Mouse (Mus musculus): ENCODE data around the gene Mrpl23. TPM values are rescaled to one million over a fixed set of nuclear protein-coding genes. Genes with fewer than 3 reads are reported as not detected.

Mrpl23 gene
- polyA plus RNA-seq, 1 experiment from 2014 or later = 18.7 TPM

DNA sequence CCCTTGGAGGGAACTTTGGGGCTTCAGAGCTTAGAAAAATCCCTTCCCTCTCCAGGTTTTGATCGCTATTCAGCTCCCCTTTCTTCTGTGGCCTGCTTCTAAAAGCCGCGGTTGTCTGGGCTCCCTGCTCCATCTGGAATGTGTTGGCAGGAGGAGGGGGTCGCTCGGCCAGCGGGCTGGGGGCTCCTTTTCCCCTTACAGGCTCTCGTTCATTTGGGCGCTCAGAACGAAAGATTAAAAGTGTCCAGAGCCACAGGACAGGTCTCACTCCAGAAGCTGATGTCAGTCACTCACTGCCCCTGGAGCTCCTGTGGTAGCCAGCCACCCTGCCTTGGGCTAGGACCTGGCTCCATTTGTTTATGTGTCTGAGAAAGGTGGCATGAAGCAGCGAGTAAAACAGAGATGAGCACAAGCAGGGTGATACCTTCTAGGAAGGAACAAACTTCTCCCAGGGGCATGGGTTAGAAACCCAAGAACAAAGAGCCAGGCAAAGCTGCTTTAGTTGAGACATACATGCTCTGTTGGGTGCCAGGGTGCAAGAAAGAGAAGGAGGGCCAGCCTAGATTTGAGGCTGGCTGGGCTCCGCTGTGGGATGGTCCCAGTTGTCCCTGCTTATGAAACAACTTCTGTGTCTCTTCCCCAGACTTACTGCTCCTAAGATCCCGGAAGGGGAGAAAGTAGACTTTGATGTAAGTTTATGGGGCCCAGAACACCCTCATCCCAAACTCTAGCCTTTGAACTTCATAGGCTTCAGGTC is 22.3 kb upstream of the Mrpl23 start:
- 49% methylated on average over 12 of the region's 12 CpGs for WGBS (ENCODE audit: insufficient replicate concordance)
- no peak overlapping the region for H3K9ac ChIP-seq (replicated peaks)

DNA sequence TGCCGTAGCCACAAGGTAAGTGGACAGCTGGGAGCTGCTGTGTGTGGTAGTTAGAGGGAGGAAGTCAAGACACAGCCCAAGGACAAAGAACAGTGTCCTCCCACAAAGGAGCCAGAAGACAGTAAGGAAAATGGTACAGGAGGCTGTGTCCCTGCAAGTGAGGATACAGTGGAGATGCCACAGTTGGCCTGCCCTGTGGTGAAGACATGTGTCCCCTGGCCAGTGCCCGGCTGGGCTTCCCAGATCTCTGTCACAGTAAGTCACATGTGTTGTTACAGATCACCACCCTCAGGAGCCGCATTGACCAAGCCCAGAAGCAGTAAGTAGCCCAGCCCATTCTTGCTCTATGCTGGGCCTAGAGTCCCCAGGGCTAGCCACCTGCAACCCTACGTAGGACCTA is 18.4 kb upstream of the Mrpl23 start:
- 73% methylated on average over 4 of the region's 4 CpGs for WGBS (ENCODE audit: insufficient replicate concordance)

More for the DNA sequence above, 22.3 kb upstream of the Mrpl23 start:
- H3K4me3 ChIP-seq (ENCODE audit: low read depth, low read length) = no peak overlapping the region
- no peaks in the 10 kb centered on the region; the same call in 1 of the 2 replicates for H3K4me1 ChIP-seq (ENCODE audit: insufficient read depth)
- H3K27me3 ChIP-seq (ENCODE audit: insufficient read depth, low read length) = no peaks in the 10 kb centered on the region
- no peak overlapping the region for H3K27ac ChIP-seq (ENCODE audit: low read depth)
- no peak for ATAC-seq
- no peak for TF ChIP-seq CTCF (IDR thresholded peaks at IDR 0.05; ENCODE audit: low read depth)
- TF ChIP-seq EP300 (IDR thresholded peaks at IDR 0.05; ENCODE audit: low read depth) = no peak
- H3K9me3 ChIP-seq (ENCODE audit: low read length) = no peaks in the 10 kb centered on the region
- H3K4me2 ChIP-seq (ENCODE audit: low read depth, low read length) = no peak overlapping the region
- no peaks in the 10 kb centered on the region for H3K36me3 ChIP-seq (replicated peaks; ENCODE audit: insufficient read depth, low read length)
- DNase-seq = no peak

DNA sequence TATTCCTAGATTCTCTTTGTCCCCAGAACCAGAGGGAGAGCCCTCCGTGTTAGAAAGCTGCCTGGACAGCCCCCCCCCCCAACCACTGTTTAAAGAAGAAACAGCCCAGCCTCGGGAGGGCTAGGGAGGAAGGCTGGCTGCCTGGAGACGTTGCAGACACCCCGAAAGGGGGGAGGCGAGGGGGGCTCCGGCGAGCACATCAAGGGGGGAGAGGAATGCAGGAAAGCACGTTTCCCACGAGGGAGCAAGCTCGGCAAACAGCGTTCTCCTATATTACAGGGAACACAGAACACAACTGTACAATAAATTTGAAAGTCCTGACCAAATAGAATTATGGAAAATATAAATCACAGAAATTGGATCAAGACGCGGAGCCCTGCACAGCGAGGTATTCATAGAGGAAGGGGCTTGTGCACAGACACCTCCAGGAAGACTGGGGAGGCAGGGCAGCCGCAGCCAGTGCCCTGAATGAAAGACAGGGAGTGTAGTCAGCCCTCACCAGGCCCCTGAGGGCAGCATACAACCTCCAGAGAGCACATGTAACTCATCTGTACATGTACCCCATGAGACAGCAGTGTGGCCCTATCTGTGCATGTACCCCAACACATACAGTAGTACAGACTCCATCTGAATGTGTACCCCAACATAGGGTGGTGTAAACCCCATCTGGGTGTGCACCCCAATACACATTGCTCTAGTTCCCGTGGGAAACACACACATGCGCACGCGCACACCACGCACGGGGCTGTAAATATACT is 16.1 kb upstream of the Mrpl23 start:
- Histone ChIP-seq H3K4me2 (ENCODE audit: low read depth, low read length) (no peak overlapping the region), H3K4me1 (ENCODE audit: insufficient read depth) (peaks cover 11% of the 10 kb centered on the region), H3K27ac (ENCODE audit: low read depth) (no peak overlapping the region), H3K9ac (replicated peaks) (no peak overlapping the region), H3K36me3 (replicated peaks; ENCODE audit: insufficient read depth, low read length) (no peaks in the 10 kb centered on the region), H3K9me3 (ENCODE audit: low read length) (no peaks in the 10 kb centered on the region), H3K27me3 (ENCODE audit: insufficient read depth, low read length) (no peaks in the 10 kb centered on the region), H3K4me3 (ENCODE audit: low read depth, low read length) (no peak overlapping the region)
- 49% methylated on average over 21 of the region's 21 CpGs for WGBS (ENCODE audit: insufficient replicate concordance)
- DNase-seq (no peak), ATAC-seq (no peak)
- no peak for TF ChIP-seq CTCF (IDR thresholded peaks at IDR 0.05; ENCODE audit: low read depth)
- no peak for TF ChIP-seq EP300 (IDR thresholded peaks at IDR 0.05; ENCODE audit: low read depth)

More for the DNA sequence above, 18.4 kb upstream of the Mrpl23 start:
- Histone ChIP-seq H3K4me1 (ENCODE audit: insufficient read depth) (no peaks in the 10 kb centered on the region; the same call in 1 of the 2 replicates), H3K9me3 (ENCODE audit: low read length) (no peaks in the 10 kb centered on the region), H3K4me2 (ENCODE audit: low read depth, low read length) (no peak overlapping the region), H3K27ac (ENCODE audit: low read depth) (no peak overlapping the region), H3K4me3 (ENCODE audit: low read depth, low read length) (no peak overlapping the region), H3K36me3 (replicated peaks; ENCODE audit: insufficient read depth, low read length) (no peaks in the 10 kb centered on the region), H3K9ac (replicated peaks) (no peak overlapping the region), H3K27me3 (ENCODE audit: insufficient read depth, low read length) (no peaks in the 10 kb centered on the region)
- no peak for DNase-seq
- no peak for TF ChIP-seq CTCF (IDR thresholded peaks at IDR 0.05; ENCODE audit: low read depth)
- no peak for TF ChIP-seq EP300 (IDR thresholded peaks at IDR 0.05; ENCODE audit: low read depth)
- no peak for ATAC-seq

DNA sequence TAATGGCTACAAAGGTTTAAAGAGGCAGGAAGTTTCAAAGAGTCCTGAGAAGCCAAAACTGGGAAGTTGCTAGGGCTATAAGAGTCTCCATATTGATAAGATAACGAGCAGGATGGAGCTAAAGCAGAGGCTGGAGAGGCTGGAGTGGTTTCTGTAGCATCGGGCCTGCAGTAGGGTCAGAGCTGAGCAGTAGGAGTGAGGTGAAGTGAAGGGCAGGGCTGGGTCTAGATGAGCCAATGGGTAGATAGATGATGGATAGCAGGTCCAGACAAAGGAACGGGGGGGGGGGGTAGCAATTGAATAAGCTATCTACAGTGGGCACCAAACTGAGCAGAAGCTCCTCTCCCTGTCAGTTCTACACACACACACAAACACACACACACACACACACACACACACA is 15.0 kb upstream of the Mrpl23 start:
- WGBS (ENCODE audit: insufficient replicate concordance) = 36% methylated on average over 3 of the region's 3 CpGs
- no peak overlapping the region for H3K9ac ChIP-seq (replicated peaks)
- no peak for DNase-seq
- no peak for TF ChIP-seq CTCF (IDR thresholded peaks at IDR 0.05; ENCODE audit: low read depth)
- no peak for TF ChIP-seq EP300 (IDR thresholded peaks at IDR 0.05; ENCODE audit: low read depth)
- H3K4me3 ChIP-seq (ENCODE audit: low read depth, low read length) = no peak overlapping the region
- no peaks in the 10 kb centered on the region for H3K9me3 ChIP-seq (ENCODE audit: low read length)
- H3K27me3 ChIP-seq (ENCODE audit: insufficient read depth, low read length) = no peaks in the 10 kb centered on the region
- ATAC-seq = no peak
- H3K36me3 ChIP-seq (replicated peaks; ENCODE audit: insufficient read depth, low read length) = no peaks in the 10 kb centered on the region
- H3K4me1 ChIP-seq (ENCODE audit: insufficient read depth) = peaks cover 11% of the 10 kb centered on the region
- no peak overlapping the region for H3K27ac ChIP-seq (ENCODE audit: low read depth)
- H3K4me2 ChIP-seq (ENCODE audit: low read depth, low read length) = no peak overlapping the region

DNA sequence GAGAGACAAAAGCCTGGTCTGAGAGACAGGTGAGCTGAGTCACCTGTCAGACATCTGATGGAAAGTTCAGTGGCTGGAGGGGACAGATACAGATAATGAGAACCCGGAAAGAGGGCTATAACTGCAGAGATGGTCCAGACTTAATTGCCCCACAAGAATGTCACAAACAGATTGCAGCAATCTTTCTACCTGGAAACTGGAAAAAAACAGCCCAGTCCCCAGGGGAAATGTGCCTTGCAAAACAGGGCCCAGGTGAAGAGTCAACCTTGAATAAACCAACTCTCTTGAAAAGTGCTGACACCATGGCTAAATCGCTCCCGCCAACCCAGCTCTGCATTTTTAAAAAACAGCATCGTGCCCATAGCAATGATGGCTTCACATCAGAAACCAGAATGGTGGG is 12.2 kb upstream of the Mrpl23 start:
- TF ChIP-seq EP300 (IDR thresholded peaks at IDR 0.05; ENCODE audit: low read depth) = no peak
- TF ChIP-seq CTCF (IDR thresholded peaks at IDR 0.05; ENCODE audit: low read depth) = no peak
- ATAC-seq = peak; percentile 50; the same call in 1 of the 2 replicates
- peaks cover 12% of the 10 kb centered on the region for H3K4me1 ChIP-seq (ENCODE audit: insufficient read depth)

DNA sequence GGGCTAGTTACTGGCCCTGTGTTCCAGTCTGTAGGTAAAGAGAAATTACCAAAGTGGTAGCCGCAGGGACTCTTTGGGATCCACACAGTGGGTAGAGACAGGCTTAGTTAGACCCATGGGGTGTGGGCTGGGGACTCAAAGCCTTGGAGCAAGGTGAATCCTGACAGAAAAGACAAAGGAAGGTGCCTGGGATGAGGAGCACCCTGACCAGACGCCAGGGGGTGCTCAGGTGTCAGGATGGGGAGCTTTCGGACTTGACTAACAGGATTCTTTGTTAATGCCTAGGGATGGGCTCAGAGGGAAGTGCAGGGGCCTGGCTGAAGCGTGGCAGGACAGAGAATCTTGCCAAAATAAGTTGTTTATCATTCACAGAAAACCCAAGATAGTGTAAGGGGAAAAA is 10.1 kb upstream of the Mrpl23 start:
- peaks cover 24% of the 10 kb centered on the region for H3K4me1 ChIP-seq (ENCODE audit: insufficient read depth)
- no peak overlapping the region for H3K4me2 ChIP-seq (ENCODE audit: low read depth, low read length)
- no peak overlapping the region for H3K4me3 ChIP-seq (ENCODE audit: low read depth, low read length)
- TF ChIP-seq CTCF (IDR thresholded peaks at IDR 0.05; ENCODE audit: low read depth) (peak; percentile 80), EP300 (IDR thresholded peaks at IDR 0.05; ENCODE audit: low read depth) (no peak)
- H3K9ac ChIP-seq (replicated peaks) = no peak overlapping the region
- H3K9me3 ChIP-seq (ENCODE audit: low read length) = no peaks in the 10 kb centered on the region
- H3K36me3 ChIP-seq (replicated peaks; ENCODE audit: insufficient read depth, low read length) = no peaks in the 10 kb centered on the region
- ATAC-seq = peak; percentile 57
- no peaks in the 10 kb centered on the region for H3K27me3 ChIP-seq (ENCODE audit: insufficient read depth, low read length)
- WGBS (ENCODE audit: insufficient replicate concordance) = 33% methylated on average over 4 of the region's 4 CpGs
- no peak overlapping the region for H3K27ac ChIP-seq (ENCODE audit: low read depth)
- peak; percentile 76 for DNase-seq

More for the DNA sequence above, 12.2 kb upstream of the Mrpl23 start:
- Histone ChIP-seq H3K27me3 (ENCODE audit: insufficient read depth, low read length) (no peaks in the 10 kb centered on the region), H3K4me3 (ENCODE audit: low read depth, low read length) (no peak overlapping the region), H3K9ac (replicated peaks) (no peak overlapping the region), H3K4me2 (ENCODE audit: low read depth, low read length) (no peak overlapping the region), H3K27ac (ENCODE audit: low read depth) (no peak overlapping the region), H3K36me3 (replicated peaks; ENCODE audit: insufficient read depth, low read length) (no peaks in the 10 kb centered on the region), H3K9me3 (ENCODE audit: low read length) (no peaks in the 10 kb centered on the region)
- 59% methylated on average over 4 of the region's 4 CpGs for WGBS (ENCODE audit: insufficient replicate concordance)
- DNase-seq = no peak

All from liver, postnatal 0 days (tissue).